Mouse (Mus musculus): ENCODE results near the gene Spata17. TPM values are rescaled to one million over a fixed set of nuclear protein-coding genes. Genes with fewer than 3 reads are reported as not detected.

The Spata17 gene
- not detected for polyA plus RNA-seq (2017; shearing (Covaris generic))

GRCm38 (mm10) chr1:187215181-187216116 is at the start of gene Spata17, which contains the start of gene Gpatch2:
Gene Spata17, minus strand, starts transcription at chr1:187215465.
Gene Gpatch2, plus strand, starts transcription at chr1:187215508.

Other genes with a start within 250 kb of the Spata17 start
- not detected for gene D1Pas1, start 248.0 kb downstream of the Spata17 start, polyA plus RNA-seq (2017; shearing (Covaris generic))
- 36.3 TPM for gene Gpatch2, start within 50 bp of the Spata17 start, polyA plus RNA-seq (2017; shearing (Covaris generic))

Measured in activated CD4-positive, CD25-positive, alpha-beta regulatory T cell, adult 9 weeks (primary cell).